Mouse (Mus musculus) neural tube, embryonic 11.5 days (tissue): ENCODE data around the gene Ttll2. TPM values are rescaled to one million over a fixed set of nuclear protein-coding genes. Genes with fewer than 3 reads are reported as not detected.
A peak's percentile ranks its signal among the peaks of the same experiment; 100 is the strongest.
"Not testable (repeated sequence)": the region's sequence is repeated elsewhere in the genome, so short reads cannot be mapped to it uniquely, and the experiment has no call there.

Experiments
- ATAC-seq: fragments of 200-750 bp; cut with Nextera tagmentation; 2 replicates; pipeline ENCODE4 v1.8.0; 2017; ENCODE audit warnings: moderate number of reproducible peaks, mild to moderate bottlenecking, moderate TSS enrichment, moderate library complexity; ENCODE audit not compliant: insufficient read depth, low FRiP score, low TSS enrichment
- DNase-seq: peaks from one replicate; pipeline ENCODE4 v3.0.0-alpha.2; 2015; ENCODE audit warnings: low spot score
- H3K27ac ChIP-seq: fragments of 300-500 bp; sonication (generic); 2 replicates; pipeline ENCODE4 v1.5.1; 2014; ENCODE audit warnings: low read depth, mild to moderate bottlenecking, low read length
- H3K27me3 ChIP-seq: fragments of 300-500 bp; sonication (generic); 2 replicates; pipeline ENCODE4 v1.6.1; 2014; ENCODE audit warnings: mild to moderate bottlenecking, low read length, mixed read lengths; ENCODE audit not compliant: control insufficient read depth, insufficient read depth
- H3K36me3 ChIP-seq: fragments of 300-500 bp; sonication (generic); 2 replicates; pipeline ENCODE4 v1.6.1; 2014; ENCODE audit warnings: mild to moderate bottlenecking, low read length, moderate library complexity, mixed read lengths; ENCODE audit not compliant: control insufficient read depth, insufficient read depth
- H3K4me1 ChIP-seq: fragments of 300-500 bp; sonication (generic); 2 replicates; pipeline ENCODE4 v1.6.1; 2014; ENCODE audit warnings: low read length, mixed read lengths; ENCODE audit not compliant: control insufficient read depth, insufficient read depth
- H3K4me2 ChIP-seq: fragments of 300-500 bp; sonication (generic); 2 replicates; pipeline ENCODE4 v1.6.1; 2014; ENCODE audit warnings: low read depth, mild to moderate bottlenecking, moderate library complexity
- H3K4me3 ChIP-seq: fragments of 300-500 bp; sonication (generic); 2 replicates; pipeline ENCODE4 v1.5.1; 2014; ENCODE audit warnings: low read depth, low read length
- H3K9ac ChIP-seq: fragments of 300-500 bp; sonication (generic); 2 replicates; pipeline ENCODE4 v1.6.1; 2014; ENCODE audit warnings: mild to moderate bottlenecking, low read length
- H3K9me3 ChIP-seq: fragments of 300-500 bp; sonication (generic); 2 replicates; pipeline ENCODE4 v1.6.1; 2016; ENCODE audit warnings: low read length; ENCODE audit not compliant: control insufficient read depth
- WGBS: fragments of 180-500 bp; shearing (Covaris S2); extraction: QIAGEN DNeasy Blood & Tissue Kit; methylation state at CpG from one replicate; pipeline ENCODE4 v1.1.7; 2014; 5-methylcytosine and 5-hydroxymethylcytosine counted together
- polyA plus RNA-seq: library from polyadenylated mRNA; unstranded; fragments of >200 nt; fragmentation: Nextera tagmentation; extraction: Ambion mirVana; gene quantifications from 2 replicates; pipeline ENCODE4 v1.2.1, GENCODE M21; 2014

The Ttll2 gene
- polyA plus RNA-seq, 1 experiment from 2014 or later, result not detected

DNA sequence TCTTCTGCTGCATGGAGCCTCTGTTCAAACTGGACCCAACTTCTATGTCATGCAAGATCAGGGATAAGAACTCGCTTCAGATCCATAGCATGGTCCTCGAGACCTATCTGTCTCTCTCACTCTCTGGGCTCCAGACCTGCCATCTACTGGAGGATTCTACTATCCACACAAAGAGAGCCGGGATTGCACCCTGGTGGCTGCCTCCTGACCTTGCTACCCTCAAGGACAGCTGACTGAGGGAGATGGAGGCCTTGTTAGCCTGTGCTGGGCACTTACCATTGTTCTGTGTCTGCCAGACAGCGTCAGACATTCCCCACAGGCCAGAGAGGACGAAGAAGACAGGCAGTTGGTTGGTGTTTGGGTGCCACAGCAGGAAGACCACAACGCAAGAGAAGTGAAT, 16.9 kb upstream of the Ttll2 start:
- not testable (repeated sequence) for DNase-seq, H3K27ac ChIP-seq, ATAC-seq

DNA sequence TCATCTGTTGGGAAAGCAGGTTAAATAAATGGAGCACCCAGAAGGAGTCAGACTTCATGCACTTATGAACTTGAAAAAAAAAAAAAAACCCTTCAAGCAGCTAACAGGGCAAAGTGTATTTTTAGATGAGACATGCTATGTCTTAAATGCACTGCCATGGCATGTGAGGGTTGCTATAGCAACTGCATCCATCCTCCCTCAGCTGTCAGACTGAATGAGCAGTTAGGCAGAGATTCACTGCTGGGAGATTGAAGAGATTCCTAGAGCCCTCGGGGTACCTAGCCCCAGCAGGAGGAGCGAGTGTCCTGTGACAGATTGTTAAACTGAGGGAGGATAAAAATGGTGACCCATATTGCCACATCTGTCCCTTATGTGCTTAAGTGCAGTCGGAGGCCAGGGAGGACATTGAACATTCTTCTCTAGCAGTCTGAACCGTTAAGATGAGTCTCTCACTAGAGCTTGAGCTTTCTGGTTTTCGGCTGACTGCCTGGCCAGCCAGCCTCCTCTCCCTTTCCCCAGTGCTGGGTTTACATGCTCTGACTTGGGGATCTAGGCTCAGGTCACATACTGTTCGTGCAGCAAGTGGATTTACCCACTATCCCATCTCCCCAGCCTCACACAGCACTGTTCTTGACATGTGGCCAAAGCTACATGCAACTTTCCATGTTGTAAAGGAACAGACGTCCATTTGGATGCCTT, 14.3 kb upstream of the Ttll2 start:
- ATAC-seq, result peak; percentile 41; the same call in 1 of the 2 replicates
- WGBS, result 42% methylated on average over 4 of the region's 7 CpGs
- H3K36me3 ChIP-seq, H3K9ac ChIP-seq, H3K4me1 ChIP-seq, H3K4me3 ChIP-seq, H3K27me3 ChIP-seq, H3K4me2 ChIP-seq, H3K9me3 ChIP-seq, H3K27ac ChIP-seq: not testable (repeated sequence)
- peak; percentile 39 for DNase-seq

More for the DNA sequence above, 16.9 kb upstream of the Ttll2 start:
- not testable (repeated sequence) for H3K4me2 ChIP-seq, H3K9ac ChIP-seq, H3K27me3 ChIP-seq, H3K9me3 ChIP-seq, H3K36me3 ChIP-seq, H3K4me3 ChIP-seq, H3K4me1 ChIP-seq
- 67% methylated on average over 4 of the region's 6 CpGs for WGBS

DNA sequence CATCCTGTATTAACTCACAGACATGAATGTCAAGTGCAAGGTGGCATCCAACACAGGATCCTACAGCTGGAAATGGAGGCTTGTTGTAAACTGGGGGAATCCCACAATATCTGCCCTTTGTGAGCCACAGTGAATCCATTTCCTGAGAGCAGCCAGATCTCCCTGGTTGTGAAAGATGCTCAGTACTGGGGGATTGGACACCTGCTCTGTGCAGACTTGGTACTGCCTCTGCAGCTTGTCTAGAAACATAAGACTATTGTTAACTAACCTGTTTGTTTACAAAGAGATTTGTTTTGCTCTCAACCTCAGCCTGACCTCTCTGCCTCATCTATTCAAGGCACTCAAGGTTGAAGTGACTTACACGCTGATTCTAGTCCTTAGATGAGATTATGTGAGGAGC, 13.8 kb upstream of the Ttll2 start:
- ATAC-seq, DNase-seq: not testable (repeated sequence)
- no CpG with 5 or more reads among the region's 1 CpGs for WGBS

DNA sequence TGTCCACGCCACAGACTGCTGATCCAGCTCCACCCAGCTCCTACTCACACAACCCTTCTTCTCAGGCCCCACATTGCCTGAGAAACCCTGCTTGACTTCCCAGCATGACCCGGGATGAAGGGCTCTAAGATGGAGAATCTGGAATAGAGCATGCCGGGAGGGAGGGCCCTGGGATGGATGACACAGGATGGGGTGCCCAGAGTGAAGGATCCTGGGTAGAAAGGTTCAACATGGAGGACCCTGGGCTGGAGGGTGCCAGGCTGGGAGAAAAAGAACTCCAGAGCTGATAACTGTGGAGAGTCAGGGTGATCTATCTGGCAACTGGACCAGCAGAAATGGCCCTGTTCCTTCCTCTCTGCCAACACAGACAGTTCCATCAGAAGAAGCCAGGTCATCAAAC, 13.1 kb upstream of the Ttll2 start:
- no CpG with 5 or more reads among the region's 3 CpGs for WGBS
- not testable (repeated sequence) for H3K9ac ChIP-seq, DNase-seq, H3K4me1 ChIP-seq, H3K9me3 ChIP-seq, H3K4me2 ChIP-seq, H3K27ac ChIP-seq, H3K27me3 ChIP-seq, H3K4me3 ChIP-seq, ATAC-seq, H3K36me3 ChIP-seq

More for the DNA sequence above, 13.8 kb upstream of the Ttll2 start:
- H3K9me3 ChIP-seq, H3K27me3 ChIP-seq, H3K4me3 ChIP-seq, H3K27ac ChIP-seq, H3K9ac ChIP-seq, H3K4me1 ChIP-seq, H3K4me2 ChIP-seq, H3K36me3 ChIP-seq: not testable (repeated sequence)

DNA sequence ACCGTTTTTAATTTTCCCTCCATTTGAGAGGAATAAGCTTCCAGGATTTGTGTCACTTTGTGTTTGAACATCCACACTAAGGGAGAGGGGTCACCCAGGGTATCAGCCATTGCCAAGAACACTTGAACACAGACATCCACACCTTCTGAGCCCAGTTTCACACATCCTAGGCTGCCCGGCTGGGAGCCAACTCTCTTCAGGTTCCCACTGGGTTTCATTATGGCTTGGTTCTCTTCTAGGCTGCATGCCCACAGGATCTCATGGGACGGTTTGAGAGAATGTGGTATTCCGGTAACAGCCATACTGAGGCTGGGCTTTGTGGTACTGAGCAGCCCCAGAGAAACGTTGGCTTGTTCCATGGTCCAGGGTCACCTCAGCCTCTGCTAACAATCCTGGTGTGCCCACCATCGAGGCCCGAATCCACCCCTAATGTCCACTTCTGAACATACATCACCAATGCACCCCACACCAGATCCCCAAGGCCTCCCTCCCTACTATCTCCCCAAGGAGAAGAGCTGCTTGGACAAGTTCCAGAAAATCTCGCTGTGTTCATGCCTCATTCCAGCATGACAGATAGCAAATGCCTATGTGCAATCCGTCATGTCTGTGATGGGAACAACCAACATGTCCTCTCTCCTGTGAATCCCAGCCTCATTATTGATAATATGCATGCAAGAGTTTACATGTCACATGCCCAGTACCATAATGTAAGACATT, 8.4 kb upstream of the Ttll2 start:
- not testable (repeated sequence) for H3K9ac ChIP-seq, H3K4me2 ChIP-seq, H3K27me3 ChIP-seq, ATAC-seq, DNase-seq, H3K27ac ChIP-seq, H3K9me3 ChIP-seq, H3K4me1 ChIP-seq, H3K36me3 ChIP-seq, H3K4me3 ChIP-seq
- WGBS, result 90% methylated on average over 7 of the region's 9 CpGs

DNA sequence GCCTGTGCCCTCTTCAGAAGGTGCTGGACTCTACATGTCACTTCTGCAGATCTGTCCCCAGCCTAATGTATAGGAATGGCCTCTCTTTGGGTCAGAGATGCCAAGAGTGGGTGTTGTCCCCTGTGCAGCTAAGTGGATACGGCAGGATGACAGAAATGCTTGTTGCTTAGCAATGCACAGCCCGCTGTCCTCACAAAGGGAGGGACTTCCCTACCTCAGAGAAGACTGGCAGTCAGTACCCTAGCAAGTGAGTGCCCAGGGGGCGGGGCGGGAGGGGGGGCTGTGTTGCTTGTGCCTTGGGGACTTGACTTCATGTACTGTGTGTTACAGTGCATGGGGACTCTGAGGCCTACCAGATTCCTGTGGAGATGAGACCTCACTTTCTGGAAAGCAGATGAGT, 7.3 kb upstream of the Ttll2 start:
- H3K27me3 ChIP-seq, H3K27ac ChIP-seq, H3K4me2 ChIP-seq, H3K9me3 ChIP-seq, H3K9ac ChIP-seq, H3K36me3 ChIP-seq, H3K4me3 ChIP-seq, ATAC-seq, H3K4me1 ChIP-seq, DNase-seq: not testable (repeated sequence)
- 68% methylated on average over 4 of the region's 4 CpGs for whole genome bisulfite sequencing

DNA sequence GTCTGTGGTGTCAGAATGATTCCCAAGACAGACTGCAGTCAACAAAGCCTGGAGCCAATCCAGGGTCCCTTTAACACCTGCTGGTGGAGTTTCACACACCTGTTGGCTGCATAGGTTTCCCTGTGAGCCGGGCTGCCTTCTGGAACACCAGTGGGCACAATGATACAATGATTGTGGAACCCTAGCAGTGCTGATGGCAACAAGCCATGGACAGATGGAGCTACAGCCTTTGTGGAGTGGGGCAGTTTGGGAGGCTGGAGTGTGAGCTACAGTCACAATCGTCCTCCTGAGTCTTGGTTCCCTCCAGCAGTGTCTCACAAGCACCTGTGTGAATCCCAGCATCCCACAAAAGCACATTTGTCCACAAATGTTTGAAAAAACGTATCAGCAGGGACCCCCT, 3.7 kb downstream of the Ttll2 start:
- not testable (repeated sequence) for H3K9ac ChIP-seq, H3K27ac ChIP-seq, DNase-seq, H3K27me3 ChIP-seq, H3K4me2 ChIP-seq, H3K4me3 ChIP-seq, H3K4me1 ChIP-seq, ATAC-seq, H3K36me3 ChIP-seq, H3K9me3 ChIP-seq
- 67% methylated on average over 2 of the region's 3 CpGs for WGBS

DNA sequence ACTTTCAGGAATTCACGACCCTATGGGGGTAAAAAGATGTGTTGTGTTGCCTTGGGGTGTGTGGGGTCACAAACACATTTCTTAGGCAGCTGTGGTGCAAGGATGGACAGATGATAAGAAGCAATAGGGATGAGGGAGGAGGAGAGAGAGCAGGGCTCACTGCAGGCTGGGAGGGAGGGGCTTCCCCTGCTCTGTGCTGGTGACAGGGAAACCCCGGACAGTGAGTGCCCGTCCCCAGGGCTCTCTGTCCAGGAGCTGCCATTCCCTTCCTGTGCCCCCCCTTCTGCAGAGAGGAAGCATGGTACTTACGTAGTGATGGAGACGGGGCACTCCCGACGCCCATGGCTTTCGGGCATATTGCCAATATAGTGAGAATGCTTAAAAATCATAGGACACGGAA, 15.1 kb downstream of the Ttll2 start:
- H3K9ac ChIP-seq, H3K4me2 ChIP-seq, H3K27ac ChIP-seq, H3K4me3 ChIP-seq, H3K9me3 ChIP-seq, ATAC-seq, DNase-seq, H3K36me3 ChIP-seq, H3K27me3 ChIP-seq, H3K4me1 ChIP-seq: not testable (repeated sequence)
- WGBS, result 85% methylated on average over 7 of the region's 9 CpGs

DNA sequence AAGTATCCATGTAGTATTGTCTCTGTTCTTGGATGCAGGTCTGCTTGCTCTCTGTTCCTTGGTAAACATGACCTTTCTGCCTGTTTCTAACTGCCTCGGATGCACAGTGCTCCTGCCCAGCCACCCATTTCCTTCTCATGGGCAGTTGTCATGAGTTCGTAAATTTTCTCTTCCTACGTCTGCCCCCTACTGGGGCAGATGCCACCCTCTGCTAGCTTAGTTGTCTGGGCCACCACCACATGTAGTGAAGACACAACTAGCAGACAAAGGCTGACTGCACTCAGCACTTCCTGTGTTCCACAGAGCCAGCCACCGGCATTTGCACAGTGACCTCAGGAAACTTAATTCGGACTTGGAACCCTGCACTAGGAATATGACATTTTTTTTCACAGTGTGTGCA, 19.8 kb downstream of the Ttll2 start:
- not testable (repeated sequence) for H3K4me3 ChIP-seq, H3K4me1 ChIP-seq, ATAC-seq, H3K4me2 ChIP-seq, DNase-seq, H3K36me3 ChIP-seq, H3K9me3 ChIP-seq, H3K9ac ChIP-seq, H3K27me3 ChIP-seq, H3K27ac ChIP-seq
- 86% methylated on average over 3 of the region's 5 CpGs for WGBS
